Mouse (Mus musculus) brain, embryonic 14.5 days (tissue): Measurements from ENCODE around the gene Hmg20a. TPM values are rescaled to one million over a fixed set of nuclear protein-coding genes. Genes with fewer than 3 reads are reported as not detected.

Source experiments
- DNase-seq: peaks from one replicate; pipeline ENCODE4 v3.0.0-alpha.2; 2011; ENCODE audit warnings: low read depth
- CTCF ChIP-seq: fragments of 200-500 bp; IDR thresholded peaks from 2 replicates; pipeline ENCODE4 v1.5.1; 2012; ENCODE audit warnings: inconsistent platforms, mild to moderate bottlenecking, moderate library complexity, borderline replicate concordance; ENCODE audit not compliant: insufficient read depth, insufficient read length; ENCODE audit errors: extremely low read depth
- POLR2A ChIP-seq: fragments of 200-500 bp; IDR thresholded peaks from 2 replicates; pipeline ENCODE4 v1.6.1; 2012; ENCODE audit warnings: mild to moderate bottlenecking, inconsistent platforms, borderline replicate concordance; ENCODE audit not compliant: poor library complexity, insufficient read depth, insufficient read length, severe bottlenecking; ENCODE audit errors: extremely low read depth
- polyA plus RNA-seq: library from polyadenylated mRNA; depleted of rRNA; stranded (reverse); fragments of >200 nt; gene quantifications from 2 replicates; pipeline ENCODE4 v1.2.3, GENCODE M21; 2012

Gene Hmg20a
- polyA plus RNA-seq, 1 experiment = 96.5 TPM

DNA sequence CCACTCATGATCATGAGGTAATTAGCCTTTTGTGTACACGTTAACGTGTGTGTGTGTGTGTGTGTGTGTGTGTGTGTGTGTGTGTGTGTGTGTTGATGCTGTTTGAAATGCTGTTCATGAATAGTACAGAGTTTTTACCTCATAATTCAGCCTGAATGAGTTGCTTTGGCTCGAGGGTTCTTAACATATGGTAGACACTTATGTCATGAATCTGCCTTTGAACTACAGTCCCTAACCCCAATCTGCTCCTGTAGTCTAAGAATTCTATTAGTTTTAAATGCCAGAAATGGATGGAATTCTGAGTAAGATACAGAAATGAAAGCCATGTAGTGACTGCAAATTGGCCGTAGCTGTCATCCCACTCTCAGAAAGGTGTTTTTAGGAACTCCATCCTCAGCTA, 64.2 kb downstream of the Hmg20a start:
- peak; percentile 54 for DNase-seq
- TF ChIP-seq POLR2A (no peak), CTCF (no peak)

DNA sequence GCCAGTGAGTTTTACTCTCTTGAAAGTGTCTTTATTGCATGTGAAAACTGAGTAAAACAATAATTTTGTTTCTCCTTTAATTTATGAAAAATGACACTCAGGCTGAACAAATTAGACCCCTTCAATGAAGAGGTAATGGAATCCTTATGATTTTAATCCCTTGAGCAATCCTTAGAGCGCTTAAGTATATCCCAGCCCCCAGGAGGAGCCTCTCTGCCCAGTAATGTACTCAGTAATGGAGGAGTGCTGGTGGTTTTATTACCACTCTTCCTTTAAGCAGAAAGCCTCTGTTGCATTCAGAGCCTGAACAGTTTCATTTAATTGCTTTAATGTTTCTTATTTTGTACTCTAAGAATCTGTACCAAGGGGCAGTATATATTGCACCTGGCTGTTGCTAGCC, 67.0 kb downstream of the Hmg20a start:
- no peak for DNase-seq
- TF ChIP-seq POLR2A = no peak
- TF ChIP-seq CTCF = no peak

GRCm38 (mm10) chr9:56486158-56486557, 67.7 kb downstream of the Hmg20a start:
- TF ChIP-seq CTCF = no peak
- TF ChIP-seq POLR2A = no peak
- DNase-seq = no peak

DNA sequence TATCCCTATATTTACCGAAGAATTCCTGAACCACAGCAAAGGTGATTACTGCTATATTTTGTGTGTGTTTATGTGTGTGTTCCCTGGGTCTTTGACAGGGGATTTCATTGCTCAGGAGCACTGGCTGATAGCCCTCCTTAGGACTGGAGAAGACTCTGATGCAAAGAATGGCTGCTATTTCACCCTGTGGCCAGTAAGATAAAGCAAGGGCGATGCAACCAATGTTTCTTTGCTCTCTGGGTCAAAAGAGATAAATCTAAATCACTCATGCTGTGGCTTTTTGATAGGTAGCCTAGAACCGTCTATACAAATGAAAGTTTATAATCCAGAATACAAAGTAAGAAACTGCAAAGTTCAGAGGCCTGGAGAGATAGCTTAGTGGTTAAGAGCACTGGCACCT, 69.2 kb downstream of the Hmg20a start:
- no peak for TF ChIP-seq POLR2A
- TF ChIP-seq CTCF = no peak
- no peak for DNase-seq

DNA sequence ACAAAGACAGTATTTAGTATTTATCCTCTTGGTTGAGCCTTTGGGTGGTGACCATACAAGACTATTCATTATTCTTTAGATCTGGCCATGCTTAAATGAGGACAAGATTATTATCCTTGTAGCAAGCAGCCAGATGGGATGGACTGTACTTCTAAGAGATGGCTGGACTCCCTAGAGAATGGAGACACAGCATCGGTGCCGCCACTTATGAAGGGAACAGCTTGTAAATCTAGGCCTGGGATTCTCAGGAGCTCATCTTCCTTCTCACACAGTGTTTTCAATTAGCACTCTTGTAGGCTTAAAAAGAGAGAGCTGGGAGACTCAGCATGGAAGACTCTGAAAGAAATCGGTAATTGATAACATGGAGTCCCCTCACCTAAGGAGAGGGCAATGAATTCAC, 74.0 kb downstream of the Hmg20a start:
- peak; percentile 58 for DNase-seq
- no peak for TF ChIP-seq CTCF
- TF ChIP-seq POLR2A = no peak

DNA sequence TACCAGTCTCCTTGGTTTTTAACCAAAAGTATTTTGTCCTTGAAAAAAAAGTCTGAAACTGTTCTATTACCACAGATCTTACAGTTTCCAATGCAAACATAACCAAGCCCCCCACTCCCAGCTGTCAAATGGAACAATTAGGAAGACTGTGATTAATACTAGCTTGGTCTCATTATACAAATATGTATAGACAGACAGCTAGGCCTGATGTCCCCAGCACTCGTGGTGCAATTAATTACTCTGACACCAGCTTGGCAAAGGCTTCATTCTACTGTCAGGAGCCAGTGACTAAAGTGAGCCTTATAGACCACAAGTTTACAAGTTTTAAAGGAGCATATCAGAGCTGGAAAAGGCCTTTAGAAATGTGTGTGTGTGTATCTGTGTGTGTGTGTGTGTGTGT, 74.5 kb downstream of the Hmg20a start:
- TF ChIP-seq CTCF (no peak), POLR2A (no peak)
- peak; percentile 47 for DNase-seq

DNA sequence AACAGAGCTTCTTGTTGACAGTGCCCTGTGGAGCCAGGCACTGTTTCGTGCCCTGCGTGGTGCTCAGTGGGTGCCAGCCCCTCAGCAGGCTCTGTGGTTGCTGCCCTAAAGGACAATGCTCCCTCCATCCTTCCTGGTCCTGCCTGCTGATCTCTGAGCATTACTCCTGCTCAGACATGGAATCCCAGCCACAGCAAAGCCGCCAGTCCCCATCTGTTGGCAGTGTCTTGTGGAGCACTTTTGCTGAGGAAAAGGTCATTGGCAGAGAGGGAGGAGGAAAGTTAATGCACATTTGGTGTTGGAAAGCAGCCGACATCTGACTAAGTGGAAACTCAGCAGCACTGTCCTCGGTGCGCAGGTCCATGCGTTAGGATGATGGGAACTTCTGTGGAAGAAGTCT, 76.7 kb downstream of the Hmg20a start:
- DNase-seq = peak; percentile 54
- TF ChIP-seq CTCF (no peak), POLR2A (no peak)

GRCm38 (mm10) chr9:56495795-56496232, 77.4 kb downstream of the Hmg20a start:
- no peak for DNase-seq
- TF ChIP-seq CTCF = no peak
- TF ChIP-seq POLR2A = no peak

DNA sequence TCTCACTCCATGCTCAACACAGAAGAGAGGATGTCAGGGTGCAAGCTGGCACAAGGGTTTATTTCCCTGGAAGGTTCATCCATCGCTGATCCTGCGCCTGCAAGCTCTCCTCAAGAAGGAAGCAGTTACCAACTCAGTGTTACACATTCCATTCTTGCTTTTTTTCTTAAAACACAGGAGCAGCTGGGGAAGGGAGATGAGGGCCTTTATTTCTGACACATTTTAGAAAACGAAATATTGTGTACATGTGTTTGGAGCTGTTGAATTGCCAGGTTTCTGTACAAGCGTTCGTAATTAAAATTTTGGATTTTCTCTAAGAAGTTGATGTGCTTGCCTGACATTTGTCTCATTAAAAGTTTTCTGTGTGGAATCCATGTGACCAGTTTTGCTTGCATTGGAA, 78.2 kb downstream of the Hmg20a start:
- DNase-seq = no peak
- no peak for TF ChIP-seq POLR2A
- TF ChIP-seq CTCF = no peak

- TF ChIP-seq CTCF = no peak
- TF ChIP-seq POLR2A = no peak
- DNase-seq = peak; percentile 77
These were observed 78.9 kb downstream of the Hmg20a start for GRCm38 (mm10) chr9:56497181-56497864.

DNA sequence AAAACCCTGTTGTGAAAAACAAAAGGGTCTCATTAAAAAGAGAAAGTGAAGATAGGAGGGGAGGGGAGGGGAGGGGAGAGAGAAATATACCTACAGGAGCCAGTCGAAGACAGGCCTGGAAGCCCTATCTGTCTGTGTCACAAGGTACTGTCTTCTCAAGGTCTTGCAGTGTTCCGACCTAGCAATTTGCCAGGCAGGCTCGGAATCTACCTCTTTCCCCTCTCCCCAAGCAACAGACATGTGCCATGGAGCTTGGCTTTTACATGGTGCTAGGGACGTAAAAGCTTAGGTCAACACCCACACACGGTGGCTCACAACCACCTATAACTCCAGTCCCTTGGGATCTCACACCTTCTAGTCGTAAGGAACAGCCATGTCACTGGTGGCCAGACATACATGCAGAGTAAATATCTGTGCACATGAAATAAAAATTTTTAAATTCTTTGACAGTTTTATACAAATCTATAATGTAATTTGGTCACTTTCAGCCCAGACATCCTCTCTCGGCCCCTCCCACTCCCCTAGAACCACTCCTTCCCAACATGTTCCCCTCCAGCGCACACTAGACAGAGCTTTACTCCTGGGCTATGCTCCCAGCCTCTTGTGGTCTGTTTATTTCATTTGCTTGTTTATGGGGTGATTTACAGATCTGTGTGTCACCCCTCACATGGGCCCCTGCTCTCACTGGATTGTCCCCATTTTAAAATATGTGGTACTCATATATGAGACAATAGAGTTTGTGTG, 81.1 kb downstream of the Hmg20a start:
- TF ChIP-seq POLR2A (no peak), CTCF (no peak)
- no peak for DNase-seq

GRCm38 (mm10) chr9:56500893-56501590, 82.6 kb downstream of the Hmg20a start:
- no peak for TF ChIP-seq POLR2A
- no peak for TF ChIP-seq CTCF
- DNase-seq = no peak
